Mouse (Mus musculus) right cerebral cortex, postnatal 10 days (tissue): ENCODE results near the gene Pip4k2b.

Experiments
- DNase-seq, 2 experiments: peaks; one replicate each; pipeline ENCODE4 v3.0.0; 2021; ENCODE audit warnings: low spot score in 2 of 2

Pip4k2b gene

GRCm38 (mm10) chr11:97695712-97696401, 48.6 kb downstream of the Pip4k2b start:
- DNase-seq, result peak; percentile 75 to 79

- peak; percentile 84 to 89 for DNase-seq
Measured at GRCm38 (mm10) chr11:97694921-97695711, 49.4 kb downstream of the Pip4k2b start.

GRCm38 (mm10) chr11:97694435-97694834, 50.1 kb downstream of the Pip4k2b start:
- DNase-seq, result no peak

GRCm38 (mm10) chr11:97689861-97690260, 54.6 kb downstream of the Pip4k2b start:
- DNase-seq, result peak in 1 of 2 experiments; percentile 82

GRCm38 (mm10) chr11:97687061-97687460, 57.4 kb downstream of the Pip4k2b start:
- no peak for DNase-seq

GRCm38 (mm10) chr11:97686322-97686908, 58.1 kb downstream of the Pip4k2b start:
- DNase-seq, result no peak

GRCm38 (mm10) chr11:97685613-97686321, 58.7 kb downstream of the Pip4k2b start, which contains the start of gene Cisd3:
Gene Cisd3 (plus strand): TSS chr11:97685826.
- peak; percentile 87 to 88 for DNase-seq

- DNase-seq, result no peak
Measured at GRCm38 (mm10) chr11:97684766-97685165, 59.7 kb downstream of the Pip4k2b start.

GRCm38 (mm10) chr11:97684063-97684680, 60.3 kb downstream of the Pip4k2b start:
- no peak for DNase-seq

GRCm38 (mm10) chr11:97682504-97683055, 61.9 kb downstream of the Pip4k2b start:
- no peak for DNase-seq

GRCm38 (mm10) chr11:97680430-97680829, 64.1 kb downstream of the Pip4k2b start:
- DNase-seq, result peak in 1 of 2 experiments; percentile 71

GRCm38 (mm10) chr11:97678301-97678700, 66.2 kb downstream of the Pip4k2b start:
- DNase-seq, result no peak

GRCm38 (mm10) chr11:97677842-97678241, 66.7 kb downstream of the Pip4k2b start:
- no peak for DNase-seq

- no peak for DNase-seq
Measured at GRCm38 (mm10) chr11:97677381-97677780, 67.1 kb downstream of the Pip4k2b start.

- no peak for DNase-seq
Measured at GRCm38 (mm10) chr11:97676050-97676754, 68.3 kb downstream of the Pip4k2b start.

- no peak for DNase-seq
Measured at GRCm38 (mm10) chr11:97673148-97673547, 71.4 kb downstream of the Pip4k2b start.

- DNase-seq, result no peak
Measured at GRCm38 (mm10) chr11:97671177-97671527, 73.4 kb downstream of the Pip4k2b start.

GRCm38 (mm10) chr11:97670234-97671176, 74.0 kb downstream of the Pip4k2b start:
- DNase-seq, result no peak

GRCm38 (mm10) chr11:97669829-97670228, 74.7 kb downstream of the Pip4k2b start:
- DNase-seq, result peak in 1 of 2 experiments; percentile 67
